Mouse (Mus musculus) gastrocnemius, postnatal 25 days (tissue): ENCODE data around the gene Naip1. TPM values are rescaled to one million over a fixed set of nuclear protein-coding genes. Genes with fewer than 3 reads are reported as not detected.
"Not testable (repeated sequence)": the region's sequence is repeated elsewhere in the genome, so short reads cannot be mapped to it uniquely, and the experiment has no call there.

Experiments
- DNase-seq: peaks from one replicate; pipeline ENCODE4 v3.0.0; 2022
- total RNA-seq, 2 experiments: library from RNA; stranded (reverse); gene quantifications; 1 replicate in 1 of 2; 2 replicates in 1 of 2; pipeline ENCODE4 v1.2.3; 2021

Naip1 gene
- total RNA-seq, 2 experiments from 2014 or later: not detected

DNA sequence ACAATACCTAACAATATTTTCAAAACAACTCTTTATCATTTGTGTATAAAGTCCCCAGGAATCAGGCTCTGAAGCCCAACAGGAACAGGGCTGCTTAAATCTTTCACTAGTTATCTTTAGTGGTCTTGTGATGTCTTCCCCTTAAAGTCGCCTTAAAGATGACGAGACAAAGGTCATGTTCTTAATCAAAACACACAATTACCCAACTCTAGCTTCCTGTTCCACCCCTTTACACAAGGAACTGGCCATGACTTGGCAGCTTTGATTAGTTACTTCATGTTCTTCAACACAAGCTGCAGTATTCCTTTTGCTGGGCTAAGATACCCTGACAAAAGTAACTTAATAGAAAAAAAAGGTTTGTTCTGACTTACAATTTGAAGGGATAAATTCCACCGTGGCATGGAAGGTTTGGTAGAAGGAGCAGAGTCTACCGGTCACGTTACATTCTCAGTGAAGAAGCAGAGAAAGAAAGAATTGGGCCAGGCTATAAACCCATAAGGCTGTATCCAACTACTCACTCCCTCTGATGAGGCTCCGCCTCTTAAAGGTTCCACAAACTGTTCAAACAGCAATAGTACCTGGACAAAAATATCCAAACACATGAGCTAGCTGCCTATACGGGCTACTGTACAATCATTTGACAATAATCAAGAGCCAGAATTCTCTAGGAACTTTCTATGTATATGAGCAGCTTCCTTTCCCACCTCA, 49.6 kb downstream of the Naip1 start:
- DNase-seq: not testable (repeated sequence)

DNA sequence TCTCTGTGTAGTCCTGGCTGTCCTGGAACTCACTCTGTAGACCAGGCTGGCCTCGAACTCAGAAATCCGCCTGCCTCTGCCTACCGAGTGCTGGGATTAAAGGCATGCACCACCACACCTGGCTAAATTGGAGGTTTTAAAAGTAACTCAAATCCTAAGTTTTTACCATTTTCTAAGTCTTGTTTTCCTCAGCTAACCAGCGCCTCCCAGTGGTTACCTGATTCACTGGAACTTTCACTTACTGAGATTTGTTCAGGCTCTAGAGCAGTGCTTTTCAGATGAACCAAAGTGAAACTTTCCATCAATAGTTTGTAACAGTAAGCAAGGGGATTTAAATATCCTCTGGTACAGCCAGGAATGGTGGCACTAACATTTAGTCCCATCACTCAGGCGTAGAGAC, 61.6 kb downstream of the Naip1 start:
- not testable (repeated sequence) for DNase-seq

DNA sequence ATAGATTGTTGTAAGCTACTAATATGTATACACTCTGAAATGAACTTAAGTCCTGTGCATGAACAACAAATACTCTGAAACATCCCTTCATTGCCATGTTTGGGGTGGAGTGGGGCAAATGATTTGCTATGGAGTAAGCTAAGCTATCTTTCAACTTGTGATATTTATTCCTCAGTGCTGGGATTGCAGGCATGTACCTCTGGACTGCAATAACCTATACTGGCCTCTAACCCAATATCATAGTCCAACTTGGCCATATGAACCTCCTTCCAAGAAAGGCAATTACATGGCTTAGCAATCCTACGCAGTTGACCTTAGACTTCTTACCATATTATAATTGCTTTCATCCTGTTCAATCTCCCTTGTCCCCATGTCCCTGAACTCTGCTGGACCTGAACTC, 82.1 kb downstream of the Naip1 start:
- DNase-seq: no peak

Other genes starting within 250 kb of the Naip1 start
- under 1 TPM; 0.10 to 0.13 TPM for gene Naip5, start 206.5 kb downstream of the Naip1 start, total RNA-seq
- under 1 TPM; 0.10 to 0.16 TPM for gene Naip6, start 135.2 kb downstream of the Naip1 start, total RNA-seq
- 10 to 100 TPM; 19.2 to 19.8 TPM for gene Gtf2h2, start 39.7 kb upstream of the Naip1 start, total RNA-seq
- under 1 TPM in 1 of 2 experiments, not detected in 1; 0.32 TPM for gene Ocln, start 99.8 kb upstream of the Naip1 start, total RNA-seq
- under 1 TPM; 0.28 to 0.38 TPM for gene Marveld2, start 164.1 kb upstream of the Naip1 start, total RNA-seq
- 10 to 100 TPM; 57.7 to 58.0 TPM for gene Ak6, start 198.1 kb upstream of the Naip1 start, total RNA-seq
- gene Rad17, start 198.2 kb upstream of the Naip1 start, total RNA-seq: 10 to 100 TPM in 1 of 2 experiments, 1 to 10 TPM in 1; 9.4 to 11.0 TPM
- gene Taf9, start 198.7 kb upstream of the Naip1 start, total RNA-seq: 1 to 10 TPM; 5.7 to 9.2 TPM
- under 1 TPM; 0.18 to 0.43 TPM for gene Ccdc125, start 216.8 kb upstream of the Naip1 start, total RNA-seq